Mouse (Mus musculus): ENCODE measurements around the gene Unk.
"Not testable (repeated sequence)": the region's sequence is repeated elsewhere in the genome, so short reads cannot be mapped to it uniquely, and the experiment has no call there.

Gene Unk

GRCm38 (mm10) chr11:116010948-116011347 is 19.2 kb upstream of the Unk start:
- no peak for DNase-seq

- no peak for DNase-seq
Observed at GRCm38 (mm10) chr11:116011529-116012261, 18.4 kb upstream of the Unk start.

- peak; percentile 89 for DNase-seq
Observed at GRCm38 (mm10) chr11:116012262-116012947, 17.7 kb upstream of the Unk start, which contains the start of gene Galk1. Gene Galk1, minus strand, starts transcription at chr11:116012719.

DNA sequence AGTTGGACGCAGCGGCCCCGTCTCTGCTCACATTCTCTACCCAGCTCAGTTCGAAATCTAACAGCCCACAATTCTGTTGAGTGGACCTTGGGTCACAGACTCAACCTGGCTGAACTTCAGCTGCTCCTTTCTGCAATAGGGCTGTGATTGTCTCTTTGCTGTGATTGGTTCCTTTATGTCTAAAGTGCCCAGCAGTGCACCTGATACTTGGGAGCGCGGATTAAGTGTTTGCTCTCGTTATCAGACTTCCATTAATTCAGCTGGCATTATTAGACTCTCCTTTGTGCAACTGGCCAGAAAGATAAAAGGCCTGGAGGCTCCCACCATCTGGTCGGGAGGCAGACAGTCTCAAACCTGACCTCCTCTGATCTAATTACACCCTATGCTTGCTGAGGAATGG is 15.3 kb upstream of the Unk start:
- DNase-seq, result no peak

DNA sequence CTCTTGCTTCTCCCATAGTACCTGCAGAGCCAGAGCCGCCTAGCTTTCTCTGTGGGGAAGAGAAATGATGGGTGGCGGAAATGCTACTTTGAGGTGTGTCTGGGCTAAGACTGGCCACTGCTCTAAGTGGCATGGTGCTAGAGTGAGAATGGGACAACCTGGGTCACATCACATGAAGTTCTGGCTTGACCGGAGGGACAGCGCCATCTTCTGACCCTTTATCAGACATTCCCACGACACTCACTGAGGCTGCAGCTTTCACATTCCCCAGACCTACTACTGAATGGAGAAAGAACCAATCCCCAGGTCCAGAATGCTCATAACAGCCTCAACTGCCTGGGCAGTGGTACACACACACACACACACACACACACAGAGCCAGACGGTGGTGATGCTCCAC is 12.0 kb upstream of the Unk start:
- no peak for DNase-seq

DNA sequence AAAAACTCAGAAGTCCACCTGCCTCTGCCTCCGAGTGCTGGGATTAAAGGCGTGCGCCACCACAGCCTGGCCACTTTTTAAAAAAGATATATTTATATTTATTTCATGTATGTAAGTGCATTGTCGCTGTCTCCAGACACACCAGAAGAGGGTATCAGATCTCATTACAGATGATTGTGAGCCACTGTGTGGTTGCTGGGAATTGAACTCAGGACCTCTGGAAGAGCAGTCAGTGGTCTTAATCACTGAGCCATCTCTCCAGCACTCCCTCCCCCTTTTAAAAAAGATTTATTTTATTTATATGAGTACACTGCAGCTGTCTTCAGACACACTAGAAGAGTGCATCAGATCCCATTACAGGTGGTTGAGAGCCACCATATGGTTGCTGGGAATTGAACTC is 11.3 kb upstream of the Unk start:
- not testable (repeated sequence) for DNase-seq

DNA sequence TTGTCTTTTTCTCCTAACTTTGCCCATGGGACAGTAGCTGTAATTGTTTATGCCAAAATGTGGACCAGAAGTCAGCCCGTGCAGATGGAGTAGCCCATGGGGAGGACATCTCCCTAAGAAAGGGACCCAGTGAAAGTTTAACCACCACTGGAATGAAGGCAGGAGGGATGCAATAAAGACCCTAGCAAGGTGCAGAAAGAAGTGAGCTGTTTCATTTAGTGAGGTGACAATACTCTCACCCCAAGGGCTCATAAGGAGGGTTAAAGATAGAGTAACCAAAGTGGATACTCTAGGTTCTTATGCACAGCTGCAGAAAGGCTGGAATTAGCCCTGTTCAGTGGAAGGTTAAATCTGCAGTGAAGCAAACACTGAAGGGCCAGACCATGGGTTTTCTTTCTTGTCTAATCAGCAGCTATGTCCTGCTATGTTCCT is 10.7 kb upstream of the Unk start:
- no peak for DNase-seq

GRCm38 (mm10) chr11:116019976-116020411 is 10.1 kb upstream of the Unk start:
- DNase-seq, result no peak

- DNase-seq, result no peak
Observed at GRCm38 (mm10) chr11:116020519-116020922, 9.6 kb upstream of the Unk start.

DNA sequence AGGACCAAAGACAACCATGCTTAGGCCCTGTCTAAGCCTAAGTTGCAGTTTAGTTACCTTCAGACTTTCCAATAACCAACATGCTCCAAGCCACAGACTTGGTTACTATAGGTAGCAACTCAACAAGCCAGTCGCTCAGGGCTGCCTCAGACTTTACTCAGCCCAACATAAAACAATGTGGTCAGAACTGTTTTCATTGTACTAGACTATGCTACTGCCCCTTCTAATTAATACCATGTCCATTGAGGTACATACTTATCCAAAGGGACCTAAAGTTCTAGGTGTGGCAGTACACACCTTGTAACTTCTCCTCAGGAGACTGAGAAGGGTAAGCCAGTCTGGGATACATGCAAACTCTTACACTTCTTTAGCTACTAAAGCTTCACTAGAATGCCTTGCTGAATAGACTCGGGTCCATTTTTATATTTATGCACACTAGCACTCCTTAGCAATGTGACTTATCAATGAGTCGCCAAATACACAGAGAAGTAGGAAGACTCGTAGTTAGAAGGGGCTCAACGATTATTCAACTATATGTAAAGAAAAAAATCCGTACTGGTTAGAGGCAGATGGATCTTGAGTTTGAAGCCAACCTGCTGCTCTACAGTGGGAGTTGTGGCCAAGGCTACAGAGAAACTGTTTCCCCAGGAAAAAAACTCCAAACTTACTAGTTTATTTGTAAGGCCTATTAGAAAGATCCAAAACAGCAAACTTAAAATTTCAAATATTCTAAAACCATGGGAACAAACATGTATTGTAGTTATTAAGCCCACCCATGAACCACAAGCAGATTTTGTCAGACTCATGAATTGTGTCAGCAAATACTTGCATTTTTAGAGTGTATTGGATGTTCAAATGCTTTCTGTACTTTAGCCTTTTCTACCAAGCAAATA is 8.5 kb upstream of the Unk start:
- no peak for DNase-seq

DNA sequence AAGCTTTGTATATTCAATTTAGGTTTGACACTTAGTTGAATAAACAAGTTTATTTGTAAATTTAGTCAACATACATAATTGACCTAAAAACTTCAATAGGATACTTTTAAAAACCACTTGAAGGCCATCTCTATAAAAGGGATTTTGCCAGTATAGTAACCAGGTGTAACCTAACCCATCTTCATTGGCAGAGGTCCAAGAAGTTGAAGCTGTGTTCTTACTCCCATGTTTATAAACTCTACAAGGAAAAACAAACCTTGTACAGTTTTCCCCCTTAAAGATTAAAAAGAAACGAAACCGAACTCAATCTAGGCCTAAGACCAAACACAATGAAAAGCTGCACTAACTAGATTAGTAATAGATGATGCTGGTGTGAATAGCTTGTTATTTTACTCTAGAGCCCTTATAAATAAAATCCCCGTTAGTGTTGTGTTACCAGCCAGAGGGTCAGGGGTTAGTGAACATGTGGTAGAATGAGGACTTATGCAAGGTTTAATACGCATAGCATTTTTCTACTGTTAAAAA is 7.8 kb upstream of the Unk start:
- no peak for DNase-seq

DNA sequence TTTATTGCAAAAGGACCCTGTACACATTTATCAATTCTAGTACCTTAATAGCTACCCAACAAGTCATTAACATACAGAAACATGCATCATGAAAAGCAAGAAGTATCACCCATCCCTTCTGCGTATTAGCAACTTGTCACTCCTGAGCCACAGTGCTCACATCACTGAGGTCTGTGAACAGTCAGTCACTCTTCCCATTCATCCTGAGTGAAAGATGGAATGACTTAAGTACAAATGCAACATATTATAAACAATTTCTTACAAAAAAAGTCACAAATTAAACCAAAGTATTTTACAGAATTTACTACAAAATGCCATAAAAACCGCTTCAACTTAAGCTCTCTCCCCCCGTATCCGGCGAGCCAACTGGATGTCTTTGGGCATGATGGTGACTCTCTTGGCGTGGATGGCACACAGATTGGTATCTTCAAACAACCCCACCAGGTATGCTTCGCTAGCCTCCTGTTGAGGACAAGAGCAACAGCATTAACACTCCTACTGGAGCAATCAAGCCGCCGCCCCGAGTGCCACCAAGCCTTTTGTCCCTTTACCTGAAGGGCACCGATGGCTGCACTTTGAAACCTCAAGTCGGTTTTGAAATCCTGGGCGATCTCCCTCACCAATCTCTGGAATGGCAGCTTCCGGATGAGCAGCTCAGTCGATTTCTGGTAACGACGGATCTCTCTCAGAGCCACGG is 6.9 kb upstream of the Unk start:
- not testable (repeated sequence) for DNase-seq

- DNase-seq, result peak; percentile 87
Observed at GRCm38 (mm10) chr11:116023771-116024355, 6.3 kb upstream of the Unk start.

- peak; percentile 97 for DNase-seq
Observed at GRCm38 (mm10) chr11:116024356-116024808, 5.7 kb upstream of the Unk start.

- no peak for DNase-seq
Observed at GRCm38 (mm10) chr11:116025056-116025845, 4.9 kb upstream of the Unk start.

DNA sequence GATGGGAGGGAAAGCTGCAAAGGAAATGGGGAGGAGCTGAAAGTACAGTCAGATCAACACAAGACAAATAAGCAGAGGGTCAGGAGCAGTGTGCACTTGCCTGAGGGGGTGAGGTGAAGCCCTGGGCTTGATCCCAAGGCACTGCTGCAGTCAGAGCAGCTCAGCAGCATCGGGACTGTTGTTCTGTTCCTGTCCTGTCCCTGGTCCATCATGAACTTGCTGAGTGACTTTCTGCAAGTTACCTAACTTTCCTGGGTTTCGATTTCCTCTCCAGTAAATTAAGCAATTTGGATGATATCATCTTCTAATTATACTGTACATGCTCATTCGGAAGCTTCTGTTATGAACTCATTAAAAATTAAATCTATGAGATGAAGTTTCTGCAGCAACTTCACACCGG is 2.4 kb upstream of the Unk start, which contains the start of gene H3f3b:
Gene H3f3b, minus strand, starts transcription at position 207 of the 400 bp plus-strand sequence.
- DNase-seq, result no peak

- no peak for DNase-seq
Observed at GRCm38 (mm10) chr11:116028177-116028865, 1.8 kb upstream of the Unk start.

- no peak for DNase-seq
Observed at GRCm38 (mm10) chr11:116029086-116029865, 846 bp upstream of the Unk start.
